Mouse (Mus musculus): Measurements from ENCODE around the gene Ptprg.

DNA sequence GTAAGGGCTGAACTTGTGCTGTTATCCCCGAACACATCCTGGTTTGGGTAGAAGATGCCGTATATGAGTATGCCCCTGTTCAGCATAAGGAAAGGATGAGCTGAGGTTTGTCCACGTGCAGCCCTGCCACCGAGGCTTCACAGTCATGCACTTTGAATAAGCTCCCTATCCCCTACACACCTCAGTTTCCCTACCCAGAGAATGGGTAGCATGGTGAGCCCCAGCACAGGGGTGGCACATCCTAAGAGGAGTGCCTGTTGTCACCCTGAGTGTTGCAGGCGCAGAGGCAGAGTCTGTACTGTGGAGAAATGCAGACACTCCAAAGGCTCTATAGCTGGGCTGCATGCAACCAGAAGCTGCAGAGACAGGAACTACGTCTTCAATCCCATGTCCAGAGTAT, 599.4 kb downstream of the Ptprg start:
- TF ChIP-seq CTCF (IDR thresholded peaks at IDR 0.05; ENCODE audit: low read depth), result no peak
- TF ChIP-seq EP300 (IDR thresholded peaks at IDR 0.05; ENCODE audit: low read depth), result no peak
